Mouse (Mus musculus) CH12.LX (cell line): ENCODE data around the gene Gm10959. TPM values are rescaled to one million over a fixed set of nuclear protein-coding genes. Genes with fewer than 3 reads are reported as not detected.

Experiments used
- DNase-seq: peaks from one replicate; pipeline ENCODE4 v3.0.0-alpha.2; 2013; ENCODE audit errors: extremely low read depth
- H3K27ac ChIP-seq: 2 replicates; pipeline ENCODE4 v1.5.1; 2012; ENCODE audit warnings: low read depth, mild to moderate bottlenecking, control low read depth, moderate library complexity; ENCODE audit not compliant: insufficient read depth
- H3K27me3 ChIP-seq: replicated peaks from 2 replicates; pipeline ENCODE3; 2012; ENCODE audit warnings: inconsistent platforms
- H3K36me3 ChIP-seq, 2 experiments: replicated peaks in 1 of 2; 2 replicates each; pipeline versions ENCODE3 to v1.6.1; 2012; ENCODE audit warnings: inconsistent platforms in 1 of 2, low read length in 1 of 2, mild to moderate bottlenecking in 1 of 2, mixed read lengths in 1 of 2, moderate library complexity in 1 of 2; ENCODE audit not compliant: control insufficient read depth in 1 of 2, insufficient read depth in 1 of 2
- H3K4me1 ChIP-seq, 2 experiments: 2 replicates each; pipeline ENCODE4 v1.6.1; 2012; ENCODE audit warnings: inconsistent platforms in 1 of 2, moderate library complexity in 1 of 2; ENCODE audit not compliant: insufficient read depth in 2 of 2, control insufficient read depth in 1 of 2
- H3K4me2 ChIP-seq: 2 replicates; pipeline ENCODE4 v1.6.1; 2012; ENCODE audit warnings: low read depth, mild to moderate bottlenecking, control low read depth; ENCODE audit not compliant: poor library complexity, insufficient read depth, severe bottlenecking
- H3K4me3 ChIP-seq, 3 experiments: fragments of 150-350 bp in 1 of 3; sonication (generic) in 1 of 3; replicated peaks in 1 of 3; 2 replicates each; pipeline versions ENCODE3 to v1.5.1; 2011 to 2012; ENCODE audit warnings: low read depth in 2 of 3, low read length in 2 of 3, mild to moderate bottlenecking in 2 of 3, moderate library complexity in 2 of 3, control low read depth in 1 of 3, improper control_type of control experiment in 1 of 3, inconsistent platforms in 1 of 3, mixed read lengths in 1 of 3; ENCODE audit not compliant: poor library complexity in 1 of 3
- H3K79me2 ChIP-seq: replicated peaks from 2 replicates; pipeline ENCODE4 v1.6.1; 2012; ENCODE audit warnings: mild to moderate bottlenecking, moderate library complexity; ENCODE audit not compliant: control insufficient read depth, poor library complexity, insufficient read depth, severe bottlenecking; ENCODE audit errors: extremely low read depth
- H3K9ac ChIP-seq: 2 replicates; pipeline ENCODE4 v1.6.1; 2012; ENCODE audit warnings: low read depth, mild to moderate bottlenecking, control low read depth, moderate library complexity; ENCODE audit not compliant: insufficient read depth
- H3K9me3 ChIP-seq: replicated peaks from 2 replicates; pipeline ENCODE3; 2012; ENCODE audit warnings: low read length, inconsistent platforms, mixed read lengths
- CHD1 ChIP-seq: IDR thresholded peaks from 2 replicates; pipeline ENCODE4 v1.6.1; 2012; ENCODE audit warnings: low read depth, low read length, improper control_type of control experiment, inconsistent platforms
- CHD2 ChIP-seq: IDR thresholded peaks from 2 replicates; pipeline ENCODE4 v1.6.1; 2011; ENCODE audit warnings: low read length, improper control_type of control experiment
- CTCF ChIP-seq, 2 experiments: IDR thresholded peaks in 1 of 2; conservative IDR thresholded peaks in 1 of 2; 2 replicates each; pipeline ENCODE4 v1.5.1; 2011 to 2012; ENCODE audit warnings: low read depth in 2 of 2, low read length in 2 of 2, improper control_type of control experiment in 1 of 2, inconsistent platforms in 1 of 2, mild to moderate bottlenecking in 1 of 2, moderate library complexity in 1 of 2
- E2F4 ChIP-seq: IDR thresholded peaks from 2 replicates; pipeline ENCODE4 v1.6.1; 2011; ENCODE audit warnings: low read depth, low read length, improper control_type of control experiment; ENCODE audit not compliant: insufficient replicate concordance
- ELF1 ChIP-seq: IDR thresholded peaks from 2 replicates; pipeline ENCODE4 v1.6.1; 2014; ENCODE audit warnings: low read depth, mild to moderate bottlenecking, inconsistent platforms, low read length, improper control_type of control experiment
- EP300 ChIP-seq: IDR thresholded peaks from 2 replicates; pipeline ENCODE4 v1.6.1; 2011; ENCODE audit warnings: low read length, improper control_type of control experiment
- ETS1 ChIP-seq: conservative IDR thresholded peaks from 2 replicates; pipeline ENCODE4 v1.6.1; 2012; ENCODE audit warnings: low read depth, mild to moderate bottlenecking, inconsistent platforms, low read length, improper control_type of control experiment, moderate library complexity
- GABPA ChIP-seq: IDR thresholded peaks from 2 replicates; pipeline ENCODE4 v1.6.1; 2012; ENCODE audit warnings: low read depth, low read length, improper control_type of control experiment, inconsistent platforms; ENCODE audit not compliant: insufficient replicate concordance
- HCFC1 ChIP-seq: IDR thresholded peaks from 2 replicates; pipeline ENCODE4 v1.6.1; 2012; ENCODE audit warnings: low read depth, mild to moderate bottlenecking, inconsistent platforms, low read length, improper control_type of control experiment
- IRF4 ChIP-seq: IDR thresholded peaks from 2 replicates; pipeline ENCODE4 v1.6.1; 2014; ENCODE audit warnings: low read depth, mild to moderate bottlenecking, inconsistent platforms, low read length, improper control_type of control experiment
- JUN ChIP-seq: IDR thresholded peaks from 2 replicates; pipeline ENCODE4 v1.6.1; 2011; ENCODE audit warnings: low read depth, mild to moderate bottlenecking, low read length, improper control_type of control experiment, moderate library complexity; ENCODE audit not compliant: insufficient read depth
- JUND ChIP-seq: conservative IDR thresholded peaks from 2 replicates; pipeline ENCODE4 v1.6.1; 2011; ENCODE audit warnings: low read depth, low read length, improper control_type of control experiment
- KAT2A ChIP-seq: IDR thresholded peaks from 2 replicates; pipeline ENCODE4 v1.6.1; 2012; ENCODE audit warnings: low read length, improper control_type of control experiment, inconsistent platforms; ENCODE audit not compliant: insufficient replicate concordance
- MAFK ChIP-seq: IDR thresholded peaks from 2 replicates; pipeline ENCODE4 v1.6.1; 2011; ENCODE audit warnings: low read length, improper control_type of control experiment; ENCODE audit not compliant: insufficient replicate concordance
- MAX ChIP-seq: IDR thresholded peaks from 2 replicates; pipeline ENCODE4 v1.6.1; 2011; ENCODE audit warnings: low read length, improper control_type of control experiment
- MAZ ChIP-seq: IDR thresholded peaks from 2 replicates; pipeline ENCODE4 v1.6.1; 2012; ENCODE audit warnings: low read depth, mild to moderate bottlenecking, inconsistent platforms, low read length, improper control_type of control experiment, moderate library complexity
- MEF2A ChIP-seq: IDR thresholded peaks from 2 replicates; pipeline ENCODE4 v1.6.1; 2014; ENCODE audit warnings: low read depth, mild to moderate bottlenecking, inconsistent platforms, low read length, improper control_type of control experiment, borderline replicate concordance
- MYC ChIP-seq: IDR thresholded peaks from 2 replicates; pipeline ENCODE4 v1.6.1; 2011; ENCODE audit warnings: low read depth, mild to moderate bottlenecking, improper control_type of control experiment, low read length
- NRF1 ChIP-seq: IDR thresholded peaks from 2 replicates; pipeline ENCODE4 v1.6.1; 2014; ENCODE audit warnings: low read depth, mild to moderate bottlenecking, inconsistent platforms, low read length, improper control_type of control experiment, moderate library complexity
- POLR2A ChIP-seq: IDR thresholded peaks from 2 replicates; pipeline ENCODE4 v1.6.1; 2011; ENCODE audit warnings: low read depth, mild to moderate bottlenecking, improper control_type of control experiment, low read length
- POLR2AphosphoS2 ChIP-seq: IDR thresholded peaks from 2 replicates; pipeline ENCODE4 v1.6.1; 2011; ENCODE audit warnings: low read depth, low read length, improper control_type of control experiment
- RAD21 ChIP-seq: IDR thresholded peaks from 2 replicates; pipeline ENCODE4 v1.6.1; 2011; ENCODE audit warnings: low read depth, mild to moderate bottlenecking, low read length, improper control_type of control experiment, moderate library complexity
- SMC3 ChIP-seq: IDR thresholded peaks from 2 replicates; pipeline ENCODE4 v1.6.1; 2011; ENCODE audit warnings: low read depth, low read length, improper control_type of control experiment
- USF1 ChIP-seq: IDR thresholded peaks from 2 replicates; pipeline ENCODE4 v1.6.1; 2014; ENCODE audit warnings: low read depth, mild to moderate bottlenecking, inconsistent platforms, low read length, improper control_type of control experiment
- ZC3H11A ChIP-seq: IDR thresholded peaks from 2 replicates; pipeline ENCODE4 v1.6.1; 2012; ENCODE audit warnings: low read depth, mild to moderate bottlenecking, inconsistent platforms, low read length, improper control_type of control experiment
- dilution Hi-C: fragments of 300-500 bp; cut with MboI; formaldehyde crosslinking; loops from 2 replicates; pipeline ENCODE4 v1.14.3; 2020; ENCODE audit warnings: low sequenced_read_pairs; ENCODE audit not compliant: extremely low pct_unique_long_range_greater_than_20kb, extremely low pct_ligation_motif_present
- in situ Hi-C: fragments of 300-500 bp; cut with MboI; formaldehyde crosslinking; loops from 3 replicates; pipeline ENCODE4 v1.14.3; 2019; ENCODE audit warnings: low sequenced_read_pairs, low pct_ligation_motif_present, low pct_unique_long_range_greater_than_20kb, mixed read lengths
- polyA plus RNA-seq: library from polyadenylated mRNA; unstranded; fragments of >175 nt; gene quantifications from 2 replicates; pipeline ENCODE4 v1.2.1, GENCODE M21; 2012; ENCODE audit warnings: low read depth; ENCODE audit not compliant: insufficient read length
- total RNA-seq, 2 experiments: library from RNA; depleted of rRNA; stranded (reverse); fragments of 300-350 nt in 1 of 2; fragments of >200 nt in 1 of 2; gene quantifications; 2 replicates each; pipeline ENCODE4 v1.2.3; 2012 to 2014

The Gm10959 gene
- not detected in 2 replicates for total RNA-seq (2012; rRNA removed)
- total RNA-seq (2014; rRNA removed), result not detected in 2 replicates
- not detected in 2 replicates for polyA plus RNA-seq

- in situ Hi-C loops (loop anchor here (25.0 kb wide), 2 partner anchors 282 to 632 kb away; partner anchors contain the start of gene Bcar3), dilution Hi-C loops (no loop called here)
- TF ChIP-seq EP300 (no peak), CTCF (conservative IDR thresholded peaks at IDR 0.05 in 1 of 2, IDR thresholded peaks at IDR 0.05 in 1 of 2; ENCODE audit: low read depth in 2 of 2, low read length in 2 of 2) (no peak), JUN (no peak), E2F4 (no peak), ELF1 (no peak), GABPA (no peak), MAX (no peak), MEF2A (no peak), POLR2A (no peak), HCFC1 (no peak), NRF1 (no peak), ZC3H11A (no peak)
- no peak within 1 kb of the TSS for H3K27ac ChIP-seq
- H3K4me3 ChIP-seq, result no peak within 1 kb of the TSS
- no peak within 1 kb of the TSS for H3K9ac ChIP-seq
- H3K36me3 ChIP-seq, result no peaks in the 10 kb centered on the region
- no peaks in the 10 kb centered on the region for H3K79me2 ChIP-seq
- peaks cover 4 to 28% of the 10 kb centered on the region in 2 experiments for H3K4me1 ChIP-seq
- no peak within 1 kb of the TSS for H3K4me2 ChIP-seq
- H3K9me3 ChIP-seq, result no peaks in the 10 kb centered on the region
- no peak for DNase-seq
- H3K27me3 ChIP-seq, result no peaks in the 10 kb centered on the region
Observed at GRCm38 (mm10) chr3:122919260-122919659, at the start of gene Gm10959. Gene Gm10959 (minus strand): TSS chr3:122919360.

GRCm38 (mm10) chr3:122968391-122968790 lies 49.2 kb upstream of the Gm10959 start:
- no peak overlapping the region for H3K4me2 ChIP-seq
- dilution Hi-C loops, result no loop called here
- no peaks in the 10 kb centered on the region for H3K27me3 ChIP-seq
- in situ Hi-C loops, result no loop called here
- no peaks in the 10 kb centered on the region for H3K9me3 ChIP-seq
- DNase-seq, result no peak
- TF ChIP-seq E2F4 (no peak), JUND (no peak), SMC3 (no peak), JUN (no peak), CHD2 (no peak), EP300 (no peak), MAFK (no peak), MAZ (no peak), ETS1 (no peak), MAX (no peak), ZC3H11A (no peak), RAD21 (no peak), KAT2A (no peak), MYC (no peak), IRF4 (no peak), ELF1 (no peak), USF1 (no peak), CHD1 (no peak), GABPA (no peak), POLR2AphosphoS2 (no peak)
- TF ChIP-seq, all 38 proteins: peak for 0
- Histone ChIP-seq H3K9ac (no peak overlapping the region), H3K79me2 (no peaks in the 10 kb centered on the region), H3K4me1 (no peaks in the 10 kb centered on the region), H3K36me3 (no peaks in the 10 kb centered on the region), H3K4me3 (no peak overlapping the region), H3K27ac (no peak overlapping the region)
